Mouse (Mus musculus) liver, embryonic 11.5 days (tissue): ENCODE results near the gene Sytl1. TPM values are rescaled to one million over a fixed set of nuclear protein-coding genes. Genes with fewer than 3 reads are reported as not detected.

Experiments used
- ATAC-seq: fragments of 200-750 bp; cut with Nextera tagmentation; replicated peaks from 2 replicates; pipeline ENCODE4 v1.8.0; 2017; ENCODE audit warnings: moderate number of reproducible peaks, mild to moderate bottlenecking, moderate TSS enrichment, moderate library complexity; ENCODE audit not compliant: low FRiP score
- DNase-seq: peaks from one replicate; pipeline ENCODE4 v3.0.0-alpha.2; 2017; ENCODE audit warnings: low spot score
- H3K27ac ChIP-seq: fragments of 300-500 bp; sonication (generic); 2 replicates; pipeline ENCODE4 v1.5.1; 2014; ENCODE audit warnings: mild to moderate bottlenecking, low read depth, low read length, control low read depth
- H3K27me3 ChIP-seq: fragments of 300-500 bp; sonication (generic); replicated peaks from 2 replicates; pipeline ENCODE4 v1.6.1; 2014; ENCODE audit warnings: low read length, mixed read lengths; ENCODE audit not compliant: control insufficient read depth, insufficient read depth
- H3K36me3 ChIP-seq: fragments of 300-500 bp; sonication (generic); 2 replicates; pipeline ENCODE4 v1.6.1; 2014; ENCODE audit warnings: mild to moderate bottlenecking, low read length, moderate library complexity, mixed read lengths; ENCODE audit not compliant: control insufficient read depth, insufficient read depth
- H3K4me1 ChIP-seq: fragments of 300-500 bp; sonication (generic); replicated peaks from 2 replicates; pipeline ENCODE4 v1.6.1; 2014; ENCODE audit warnings: low read length, mixed read lengths; ENCODE audit not compliant: control insufficient read depth, insufficient read depth
- H3K4me2 ChIP-seq: fragments of 300-500 bp; sonication (generic); 2 replicates; pipeline ENCODE4 v1.6.1; 2014; ENCODE audit warnings: mild to moderate bottlenecking, control low read depth, moderate library complexity
- H3K4me3 ChIP-seq: fragments of 300-500 bp; sonication (generic); 2 replicates; pipeline ENCODE4 v1.5.1; 2014; ENCODE audit warnings: low read depth, low read length, control low read depth
- H3K9ac ChIP-seq: fragments of 300-500 bp; sonication (generic); 2 replicates; pipeline ENCODE4 v1.6.1; 2014; ENCODE audit warnings: low read depth, low read length, control low read depth
- H3K9me3 ChIP-seq: fragments of 300-500 bp; sonication (generic); 2 replicates; pipeline ENCODE4 v1.6.1; 2016; ENCODE audit warnings: low read length, inconsistent platforms, mixed read lengths; ENCODE audit not compliant: control insufficient read depth
- WGBS: fragments of 180-500 bp; shearing (Covaris S2); extraction: QIAGEN DNeasy Blood & Tissue Kit; methylation state at CpG from one replicate; pipeline ENCODE4 v1.1.7; 2014; 5-methylcytosine and 5-hydroxymethylcytosine counted together
- polyA plus RNA-seq: library from polyadenylated mRNA; unstranded; fragments of >200 nt; fragmentation: Nextera tagmentation; extraction: Ambion mirVana; gene quantifications from 2 replicates; pipeline ENCODE4 v1.2.1, GENCODE M21; 2014

Gene Sytl1
- polyA plus RNA-seq, 1 experiment from 2014 or later, result 0.52 TPM

- WGBS, result 4% methylated on average over 25 of the region's 25 CpGs
- peak overlapping the region; percentile 57 for H3K4me2 ChIP-seq
- H3K27ac ChIP-seq, result no peak overlapping the region
- no peak for ATAC-seq
- H3K9me3 ChIP-seq, result no peaks in the 10 kb centered on the region
- H3K4me3 ChIP-seq, result peak overlapping the region; percentile 27
- 0 out of 2 replicates have a peak overlapping the region, but pooled peaks have one; percentile 32 for H3K9ac ChIP-seq
- 0 out of 2 replicates have a peak, but pooled peaks cover 6% of the 10 kb centered on the region for H3K4me1 ChIP-seq
- peaks cover 35% of the 10 kb centered on the region for H3K27me3 ChIP-seq
- no peak for DNase-seq
- no peaks in the 10 kb centered on the region for H3K36me3 ChIP-seq
Measured at GRCm38 (mm10) chr4:133220656-133221055, 42.3 kb downstream of the Sytl1 start.

DNA sequence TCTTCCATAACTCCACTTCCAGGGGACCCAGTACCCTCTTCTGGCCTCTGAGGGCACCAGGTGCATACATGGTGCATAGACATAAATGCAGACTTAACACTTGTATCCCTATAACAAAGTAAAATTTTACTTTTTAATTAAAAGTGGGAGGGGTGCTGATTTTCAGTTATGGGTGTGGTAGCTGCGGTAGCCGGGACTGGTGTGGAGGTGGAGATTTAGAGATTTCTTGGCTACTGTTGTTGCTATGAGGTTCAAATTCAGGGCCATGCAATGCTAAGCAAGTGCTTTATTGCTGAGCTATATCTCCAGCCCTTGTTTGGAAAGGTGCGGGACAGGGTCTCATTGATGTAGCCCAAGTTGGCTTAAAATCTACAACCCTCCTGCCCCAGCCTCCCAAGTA, 44.2 kb downstream of the Sytl1 start:
- no peaks in the 10 kb centered on the region for H3K9me3 ChIP-seq
- ATAC-seq, result no peak
- no peaks in the 10 kb centered on the region for H3K36me3 ChIP-seq
- no peak overlapping the region for H3K4me2 ChIP-seq
- no peak overlapping the region for H3K27ac ChIP-seq
- peaks cover 42% of the 10 kb centered on the region for H3K27me3 ChIP-seq
- DNase-seq, result no peak
- H3K4me1 ChIP-seq, result 0 out of 2 replicates have a peak, but pooled peaks cover 6% of the 10 kb centered on the region
- no peak overlapping the region for H3K4me3 ChIP-seq
- no peak overlapping the region for H3K9ac ChIP-seq
- 73% methylated on average over 3 of the region's 3 CpGs for WGBS

- no peak overlapping the region for H3K4me2 ChIP-seq
- no peaks in the 10 kb centered on the region for H3K36me3 ChIP-seq
- no peaks in the 10 kb centered on the region for H3K9me3 ChIP-seq
- peaks cover 8% of the 10 kb centered on the region; the same call in 1 of the 2 replicates for H3K4me1 ChIP-seq
- no peak overlapping the region for H3K27ac ChIP-seq
- H3K9ac ChIP-seq, result no peak overlapping the region
- no peak for ATAC-seq
- DNase-seq, result no peak
- no peak overlapping the region for H3K4me3 ChIP-seq
- 4% methylated on average over 5 of the region's 5 CpGs for WGBS
- H3K27me3 ChIP-seq, result peaks cover 50% of the 10 kb centered on the region
Measured at GRCm38 (mm10) chr4:133217641-133218040, 45.3 kb downstream of the Sytl1 start.

DNA sequence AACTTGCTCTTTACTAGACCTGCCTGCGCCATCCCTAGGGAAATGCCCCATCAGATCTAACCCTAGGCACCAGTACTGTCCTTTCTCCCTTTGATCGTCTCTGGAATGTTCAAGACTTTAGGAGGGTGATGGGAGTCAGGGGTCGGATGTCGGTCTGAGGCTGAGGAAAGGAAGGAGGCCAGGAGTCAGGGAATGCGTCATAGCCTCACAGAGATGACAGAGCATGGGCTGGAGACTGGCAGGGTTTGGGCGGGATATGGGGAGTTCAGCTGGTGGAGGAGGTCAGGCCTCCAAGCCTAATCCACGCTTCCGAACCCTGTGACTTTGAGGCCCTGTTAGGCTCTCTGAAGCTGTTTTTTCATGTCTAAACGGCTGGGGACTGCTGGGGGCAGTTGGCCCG, 49.3 kb downstream of the Sytl1 start:
- Histone ChIP-seq H3K4me1 (peaks cover 8% of the 10 kb centered on the region; the same call in 1 of the 2 replicates), H3K9ac (no peak overlapping the region), H3K27ac (no peak overlapping the region), H3K4me3 (no peak overlapping the region), H3K27me3 (peaks cover 53% of the 10 kb centered on the region), H3K36me3 (no peaks in the 10 kb centered on the region), H3K4me2 (no peak overlapping the region; the same call in 1 of the 2 replicates), H3K9me3 (no peaks in the 10 kb centered on the region)
- no peak for ATAC-seq
- 19% methylated on average over 10 of the region's 10 CpGs for WGBS
- DNase-seq, result no peak

DNA sequence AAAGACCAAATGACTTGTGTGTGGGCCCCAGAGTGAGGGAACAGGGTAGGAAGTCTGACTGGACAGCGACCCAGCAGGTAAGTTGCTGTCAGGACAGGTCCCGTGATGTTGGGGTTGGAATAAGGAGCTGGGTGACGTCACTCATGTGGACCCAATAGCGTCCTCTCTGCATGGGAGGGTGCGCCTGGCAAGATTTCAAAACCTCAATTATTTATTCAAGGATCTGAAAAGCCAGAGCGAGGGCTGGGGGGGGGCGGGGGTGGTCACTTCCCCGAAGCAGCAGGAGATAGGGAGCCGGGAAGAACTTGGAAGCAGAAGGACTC, 49.7 kb downstream of the Sytl1 start:
- no peak for ATAC-seq

GRCm38 (mm10) chr4:133212562-133213267, 50.2 kb downstream of the Sytl1 start:
- peaks cover 58% of the 10 kb centered on the region for H3K27me3 ChIP-seq

More for the DNA sequence above, 49.7 kb downstream of the Sytl1 start:
- H3K4me3 ChIP-seq, result no peak overlapping the region; the same call in 1 of the 2 replicates
- H3K36me3 ChIP-seq, result no peaks in the 10 kb centered on the region
- H3K27me3 ChIP-seq, result peaks cover 57% of the 10 kb centered on the region
- H3K4me1 ChIP-seq, result peaks cover 8% of the 10 kb centered on the region; the same call in 1 of the 2 replicates
- H3K4me2 ChIP-seq, result peak overlapping the region; percentile 97
- no peak for DNase-seq
- no peak overlapping the region for H3K9ac ChIP-seq
- 4% methylated on average over 9 of the region's 9 CpGs for WGBS
- no peaks in the 10 kb centered on the region for H3K9me3 ChIP-seq
- H3K27ac ChIP-seq, result no peak overlapping the region

DNA sequence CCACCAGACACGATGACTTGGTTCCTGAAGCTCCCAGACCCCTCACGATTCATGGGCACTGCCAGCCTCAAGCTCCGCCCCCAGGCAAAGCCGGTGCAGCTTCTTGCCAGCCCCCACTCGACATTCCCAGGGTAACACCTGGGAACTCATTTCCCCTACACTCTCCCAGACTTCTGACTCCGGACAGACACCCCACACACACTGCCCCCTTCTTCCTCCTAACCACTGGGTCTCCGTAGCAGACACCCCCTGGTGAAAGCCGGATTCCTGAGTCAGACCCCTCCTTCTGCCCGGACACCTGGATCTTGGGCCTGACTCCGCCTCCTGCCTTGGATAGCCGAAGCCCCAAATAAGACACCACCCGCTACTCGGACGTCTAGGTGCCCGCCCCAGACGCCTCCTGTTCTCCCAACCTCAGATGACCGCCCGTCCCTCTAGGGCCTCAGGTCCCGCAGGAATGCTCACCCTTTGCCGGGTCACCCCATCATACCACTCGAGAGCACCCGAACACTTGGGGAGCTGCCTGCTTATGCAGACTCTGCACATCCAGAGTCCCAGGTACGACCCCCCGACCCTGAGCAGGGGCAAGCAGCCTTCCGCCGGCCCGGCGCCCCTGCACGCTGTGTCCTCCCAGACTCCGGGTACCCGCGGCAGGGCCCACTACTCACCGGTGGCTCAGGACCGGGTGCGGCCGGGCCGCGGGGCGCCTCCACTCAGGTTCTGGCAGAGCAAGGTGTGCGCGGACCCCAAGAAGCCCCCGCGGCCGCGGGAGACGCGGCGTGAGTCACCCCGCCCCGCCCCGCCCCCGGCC, 51.0 kb downstream of the Sytl1 start, which contains the start of the genes Cd164l2 and Gpr3:
Cd164l2 (plus strand) TSS at position 381 of the 811 bp plus-strand sequence.
Gpr3 (minus strand) TSS at position 786 of the 811 bp plus-strand sequence.
- H3K4me3 ChIP-seq, result peak within 1 kb of the TSS; percentile 69
- ATAC-seq (peak; percentile 29), DNase-seq (no peak)
- H3K4me1 ChIP-seq, result peaks cover 8% of the 10 kb centered on the region; the same call in 1 of the 2 replicates
- peak within 1 kb of the TSS; percentile 50 for H3K9ac ChIP-seq
- peak within 1 kb of the TSS; percentile 97 for H3K4me2 ChIP-seq
- H3K36me3 ChIP-seq, result no peaks in the 10 kb centered on the region
- no peaks in the 10 kb centered on the region for H3K9me3 ChIP-seq
- no peak within 1 kb of the TSS for H3K27ac ChIP-seq
- 3% methylated on average over 51 of the region's 52 CpGs for WGBS
- peaks cover 58% of the 10 kb centered on the region for H3K27me3 ChIP-seq

More at GRCm38 (mm10) chr4:133212562-133213267, 50.2 kb downstream of the Sytl1 start:
- peak; percentile 80 for DNase-seq
- Histone ChIP-seq H3K9ac (peak overlapping the region; percentile 50; the same call in 1 of the 2 replicates), H3K36me3 (no peaks in the 10 kb centered on the region), H3K27ac (no peak overlapping the region), H3K9me3 (no peaks in the 10 kb centered on the region), H3K4me1 (peaks cover 8% of the 10 kb centered on the region; the same call in 1 of the 2 replicates), H3K4me2 (peak overlapping the region; percentile 97), H3K4me3 (peak overlapping the region; percentile 69)
- ATAC-seq, result peak; percentile 87
- 3% methylated on average over 44 of the region's 44 CpGs for WGBS

DNA sequence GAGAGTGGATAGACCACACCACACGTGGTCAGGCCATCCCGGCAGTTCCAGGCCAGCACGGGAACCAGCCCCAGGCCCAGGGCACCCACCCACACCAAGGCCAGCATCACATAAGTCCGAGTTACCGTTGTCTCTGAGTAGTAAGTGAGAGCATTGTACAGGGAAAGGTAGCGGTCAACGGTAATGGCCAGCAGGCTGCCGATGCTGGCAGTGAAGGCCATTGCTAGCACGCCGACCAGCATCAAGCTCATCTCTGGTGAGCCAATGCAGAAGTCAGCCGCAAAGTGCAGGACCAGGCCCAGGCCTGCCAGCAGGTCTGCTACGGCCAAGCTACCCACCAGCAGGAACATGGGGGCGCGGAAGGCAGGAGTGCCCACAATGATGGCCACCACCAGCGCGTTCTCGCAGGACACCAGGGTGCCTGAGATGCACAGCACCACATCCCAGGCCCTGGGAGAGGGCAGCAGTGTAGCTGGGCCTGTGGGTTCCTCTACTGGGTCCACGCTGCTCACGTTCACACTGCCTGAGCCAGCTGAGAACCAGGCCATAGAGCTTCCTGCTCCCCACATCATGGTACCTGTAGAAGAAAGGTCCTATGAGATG, 52.0 kb downstream of the Sytl1 start:
- DNase-seq, result no peak
- no peak overlapping the region for H3K27ac ChIP-seq
- peaks cover 8% of the 10 kb centered on the region; the same call in 1 of the 2 replicates for H3K4me1 ChIP-seq
- no peak overlapping the region for H3K9ac ChIP-seq
- H3K4me2 ChIP-seq, result no peak overlapping the region
- no peaks in the 10 kb centered on the region for H3K9me3 ChIP-seq
- H3K4me3 ChIP-seq, result no peak overlapping the region
- ATAC-seq, result no peak
- peaks cover 58% of the 10 kb centered on the region for H3K27me3 ChIP-seq
- H3K36me3 ChIP-seq, result no peaks in the 10 kb centered on the region
- 88% methylated on average over 19 of the region's 19 CpGs for WGBS
